Comparison of ENCODE assay signal across 10 mouse cellular contexts in the genomic region with DNA sequence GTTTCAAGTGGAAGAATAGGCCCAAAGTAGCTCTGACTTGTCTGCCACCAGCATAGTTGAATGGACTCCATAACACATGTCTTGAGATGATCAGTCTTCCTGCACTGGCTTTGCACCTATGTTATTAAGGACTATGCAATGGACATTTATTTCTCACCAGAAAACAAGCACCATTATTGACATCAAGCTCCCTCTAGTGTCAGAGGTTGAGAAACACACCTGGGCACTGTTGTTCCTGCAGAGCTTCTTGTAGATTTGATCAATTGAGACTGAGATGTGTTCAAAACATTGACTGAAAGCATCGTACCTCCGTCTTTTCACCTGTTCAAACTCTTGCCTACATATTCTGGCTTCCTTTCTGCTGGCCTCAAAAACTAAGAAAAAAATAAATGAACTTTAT. TPM values are rescaled to one million over a fixed set of nuclear protein-coding genes. Genes with fewer than 3 reads are reported as not detected.
DNase-seq lines count a peak whose midpoint lies in the region; TF ChIP-seq lines count a peak whose summit lies in the region.
"Had no signal": no experiment of that assay in that cellular context is flagged by ENCODE, and none has a peak within 500 bp of the region (broad histone marks: within the 10 kb centered on the region; RNA-seq: fewer than 3 reads in every experiment).

No protein-coding gene starts in this region.

- no peak overlapping the region for H3K27ac ChIP-seq in gastrocnemius, adult 2 months
- H3K27ac ChIP-seq: embryonic facial prominence, embryonic 15.5 days had no signal

- intact Hi-C loops in gastrocnemius, adult 2 months (cut with DNase I), result loop anchor here (1.0 kb wide), 1 partner anchor 69 kb away; no protein-coding TSS in a partner anchor

- no peak overlapping the region for H3K4me3 ChIP-seq in gastrocnemius, adult 2 months
- H3K4me3 ChIP-seq: embryonic facial prominence, embryonic 15.5 days had no signal

- peak; percentile 91 for TF ChIP-seq CTCF in gastrocnemius, adult 2 months (IDR thresholded peaks at IDR 0.05)

- no peak for DNase-seq in gastrocnemius, adult 2 months
- no peak for DNase-seq in gastrocnemius, postnatal 10 days
- peak; percentile 42 for DNase-seq in urinary bladder, postnatal 14 days (ENCODE audit: low spot score)
- no peak for DNase-seq in urinary bladder, adult 2 months (ENCODE audit: low spot score)
- peak; percentile 44 to 60 for DNase-seq in cerebellum, postnatal 25 days
- peak; percentile 39 to 58 for DNase-seq in kidney, adult 8-10 months
- peak; percentile 47 for DNase-seq in lung, postnatal 14 days
- no peak for DNase-seq in gastrocnemius, adult 8-10 months (ENCODE audit: low spot score in 2 of 2)

RNA-seq across cellular contexts. Expression of gene Fam118a, which starts 41.8 kb away (rescaled TPM):
- total RNA-seq in gastrocnemius, adult 2 months (2021), result 1 to 10 TPM; 4.7 to 5.9 TPM
- total RNA-seq in gastrocnemius, postnatal 10 days (2021), result 1 to 10 TPM; 7.0 to 7.1 TPM
- 45.2 and 45.9 TPM in 2 replicates for polyA plus RNA-seq in urinary bladder, adult 2 months (2012; rRNA removed)
- total RNA-seq in gastrocnemius, adult 8-10 months (2022), result 1 to 10 TPM; 4.3 to 6.2 (median 5.2) TPM

RNA-seq across cellular contexts. Expression of gene Upk3a, which starts 53.6 kb away (rescaled TPM):
- total RNA-seq in gastrocnemius, adult 2 months (2021), result not detected
- total RNA-seq in gastrocnemius, postnatal 10 days (2021), result not detected
- polyA plus RNA-seq in urinary bladder, adult 2 months (2012; rRNA removed), result 1,094 and 1,493 TPM in 2 replicates
- total RNA-seq in gastrocnemius, adult 8-10 months (2022), result not detected
- polyA plus RNA-seq: liver, embryonic 16.5 days had no signal

Comparison
In these comparisons a context has a peak if more than half of its experiments do, and no peak if none do; other contexts are left out.
1. DNase-seq: peak in urinary bladder, postnatal 14 days (single experiment), cerebellum, postnatal 25 days (2 of 2), kidney, adult 8-10 months (2 of 2) and lung, postnatal 14 days (single experiment); none in gastrocnemius, adult 2 months (single experiment), gastrocnemius, postnatal 10 days (single experiment), urinary bladder, adult 2 months (single experiment) and gastrocnemius, adult 8-10 months (0 of 2).